ENCODE assay signal across 8 mouse cellular contexts in the genomic region with DNA sequence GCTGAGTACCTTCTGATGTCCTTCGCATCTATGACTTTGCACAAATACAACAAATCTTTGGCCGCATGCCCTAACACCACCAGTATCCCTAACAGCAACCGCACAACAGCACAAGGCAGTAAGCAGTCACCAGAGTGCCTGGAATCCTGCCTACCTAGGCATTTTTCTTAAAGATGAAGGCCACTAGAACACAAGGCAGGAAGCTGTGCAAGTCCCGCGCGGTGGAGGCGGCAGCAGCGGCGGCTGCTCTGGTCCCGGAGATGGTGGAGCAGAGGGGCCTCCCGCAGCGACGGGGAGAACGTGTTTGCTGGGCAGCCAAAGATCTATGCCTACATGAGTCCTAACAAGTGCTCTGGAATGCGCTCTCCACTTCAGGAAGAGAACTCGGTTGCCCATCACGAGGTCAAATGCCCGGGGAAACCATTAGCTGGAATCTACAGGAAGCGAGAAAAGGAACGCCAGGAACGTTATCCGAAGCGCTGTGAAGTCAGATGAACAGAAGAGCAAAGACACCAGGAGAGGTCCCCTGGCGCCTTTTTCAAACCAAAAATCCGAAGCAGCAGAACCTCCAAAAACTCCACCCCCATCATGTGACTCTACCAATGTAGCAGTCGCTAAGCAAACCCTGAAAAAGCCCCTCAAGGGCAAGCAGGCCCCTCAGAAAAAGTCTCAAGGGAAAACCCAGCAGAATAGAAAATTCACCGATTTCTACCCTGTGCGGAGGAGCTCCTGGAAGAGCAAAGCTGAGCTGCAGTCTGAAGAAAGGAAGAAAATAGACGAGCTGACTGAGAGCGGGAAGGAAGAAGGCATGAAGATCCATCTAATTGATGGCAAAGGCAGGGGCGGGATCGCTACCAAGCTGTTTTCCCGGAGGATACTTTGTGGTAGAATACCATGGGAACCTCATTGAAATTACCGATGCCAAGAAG. TPM values are rescaled to one million over a fixed set of nuclear protein-coding genes. Genes with fewer than 3 reads are reported as not detected.
DNase-seq lines count a peak whose midpoint lies in the region; ATAC-seq and TF ChIP-seq lines count a peak whose summit lies in the region.

No protein-coding gene starts in this region.

- peak overlapping the region; percentile 39 for H3K4me3 ChIP-seq in forebrain, embryonic 13.5 days
- peak overlapping the region; percentile 29 for H3K4me3 ChIP-seq in hindbrain, embryonic 12.5 days
- peak overlapping the region; percentile 50 for H3K4me3 ChIP-seq in left cerebral cortex, adult 2 months

- TF ChIP-seq CTCF in left cerebral cortex, adult 2 months (IDR thresholded peaks at IDR 0.05) = no peak

- intact Hi-C loops in left cerebral cortex, adult 2 months (cut with DNase I) = no loop called here

- 0 out of 2 replicates have a peak, but pooled peaks cover 2% of the 10 kb centered on the region for H3K27me3 ChIP-seq in forebrain, embryonic 13.5 days
- no peaks in the 10 kb centered on the region for H3K27me3 ChIP-seq in hindbrain, embryonic 12.5 days

- WGBS in forebrain, embryonic 13.5 days = 11% methylated on average over 34 of the region's 34 CpGs
- WGBS in hindbrain, embryonic 12.5 days = 9% methylated on average over 34 of the region's 34 CpGs

- H3K9me3 ChIP-seq in forebrain, embryonic 13.5 days (replicated peaks) = no peaks in the 10 kb centered on the region
- H3K9me3 ChIP-seq in hindbrain, embryonic 12.5 days (replicated peaks) = no peaks in the 10 kb centered on the region

- peak; percentile 75 for DNase-seq in Muller cell, postnatal 12 days (ENCODE audit: inconsistent ontology term)
- peak; percentile 41 to 58 for DNase-seq in cerebellum, adult 18-20 months
- DNase-seq in left cerebral cortex, adult 2 months (ENCODE audit: extremely low spot score in 1 of 2, low spot score in 2 of 2) = peak; percentile 25 to 37
- peak; percentile 50 to 54 for DNase-seq in lung, postnatal 4 days
- DNase-seq in right cerebral cortex, adult 18-20 months = peak; percentile 23
- DNase-seq in adipocyte (ENCODE audit: low spot score) = no peak

- ATAC-seq in forebrain, embryonic 13.5 days = peak; percentile 19; the same call in 1 of the 2 replicates
- ATAC-seq in hindbrain, embryonic 12.5 days (ENCODE audit: low FRiP score) = peak; percentile 46; the same call in 1 of the 2 replicates

- H3K4me1 ChIP-seq in forebrain, embryonic 13.5 days = peaks cover 9% of the 10 kb centered on the region
- peaks cover 10% of the 10 kb centered on the region for H3K4me1 ChIP-seq in hindbrain, embryonic 12.5 days

- H3K9ac ChIP-seq in forebrain, embryonic 13.5 days = peak overlapping the region; percentile 45
- H3K9ac ChIP-seq in hindbrain, embryonic 12.5 days = peak overlapping the region; percentile 27

- H3K4me2 ChIP-seq in forebrain, embryonic 13.5 days = peak overlapping the region; percentile 68
- H3K4me2 ChIP-seq in hindbrain, embryonic 12.5 days (replicated peaks) = peak overlapping the region; percentile 62

- H3K27ac ChIP-seq in forebrain, embryonic 13.5 days = no peak overlapping the region
- H3K27ac ChIP-seq in hindbrain, embryonic 12.5 days = no peak overlapping the region
- H3K27ac ChIP-seq in left cerebral cortex, adult 2 months = peak overlapping the region; percentile 38

- H3K36me3 ChIP-seq in forebrain, embryonic 13.5 days (ENCODE audit: poor library complexity, severe bottlenecking) = no peaks in the 10 kb centered on the region
- H3K36me3 ChIP-seq in hindbrain, embryonic 12.5 days = no peaks in the 10 kb centered on the region

RNA-seq across cellular contexts. Expression of a gene that starts 21.2 kb away (rescaled TPM):
- 0.56 and 0.63 TPM in 2 replicates for polyA plus RNA-seq in forebrain, embryonic 13.5 days (2015; fragmentation: Nextera tagmentation; extraction: Ambion mirVana)
- polyA plus RNA-seq in hindbrain, embryonic 12.5 days (2016; fragmentation: Nextera tagmentation; extraction: Ambion mirVana) = 0.64 and 0.74 TPM in 2 replicates
- total RNA-seq in left cerebral cortex, adult 2 months (2021) = under 1 TPM; 0.27 to 0.54 TPM

RNA-seq across cellular contexts. Expression of a gene that starts 24.1 kb away (rescaled TPM):
- 145 and 153 TPM in 2 replicates for polyA plus RNA-seq in forebrain, embryonic 13.5 days (2015; fragmentation: Nextera tagmentation; extraction: Ambion mirVana)
- polyA plus RNA-seq in hindbrain, embryonic 12.5 days (2016; fragmentation: Nextera tagmentation; extraction: Ambion mirVana) = 147 and 155 TPM in 2 replicates
- 10 to 100 TPM; 60.9 to 61.6 TPM for total RNA-seq in left cerebral cortex, adult 2 months (2021)

RNA-seq across cellular contexts. Expression of a gene that starts 43.6 kb away (rescaled TPM):
- polyA plus RNA-seq in forebrain, embryonic 13.5 days (2015; fragmentation: Nextera tagmentation; extraction: Ambion mirVana) = 0.25 and 0.45 TPM in 2 replicates
- 0.30 and 0.37 TPM in 2 replicates for polyA plus RNA-seq in hindbrain, embryonic 12.5 days (2016; fragmentation: Nextera tagmentation; extraction: Ambion mirVana)
- 1 to 10 TPM; 1.5 to 2.5 TPM for total RNA-seq in left cerebral cortex, adult 2 months (2021)

RNA-seq across cellular contexts. Expression of a gene that starts 45.9 kb away (rescaled TPM):
- polyA plus RNA-seq in forebrain, embryonic 13.5 days (2015; fragmentation: Nextera tagmentation; extraction: Ambion mirVana) = 39.9 and 41.9 TPM in 2 replicates
- 31.6 and 35.1 TPM in 2 replicates for polyA plus RNA-seq in hindbrain, embryonic 12.5 days (2016; fragmentation: Nextera tagmentation; extraction: Ambion mirVana)
- total RNA-seq in left cerebral cortex, adult 2 months (2021) = 10 to 100 TPM; 32.2 to 33.4 TPM
